Mouse (Mus musculus): Measurements from ENCODE around the gene Dlg5.

GRCm38 (mm10) chr14:24206736-24207359, 38.9 kb downstream of the Dlg5 start:
- TF ChIP-seq CTCF (IDR thresholded peaks at IDR 0.05; ENCODE audit: borderline replicate concordance, extremely low read depth, insufficient read depth, insufficient read length) (no peak), POLR2A (IDR thresholded peaks at IDR 0.05; ENCODE audit: borderline replicate concordance, extremely low read depth, insufficient read depth, insufficient read length, poor library complexity, severe bottlenecking) (no peak)

Measured in brain, embryonic 14.5 days (tissue).